Mouse (Mus musculus): ENCODE results near the gene Mtmr11. TPM values are rescaled to one million over a fixed set of nuclear protein-coding genes. Genes with fewer than 3 reads are reported as not detected.

Mtmr11 gene
- polyA plus RNA-seq, 1 experiment from 2014 or later = 13.6 TPM

DNA sequence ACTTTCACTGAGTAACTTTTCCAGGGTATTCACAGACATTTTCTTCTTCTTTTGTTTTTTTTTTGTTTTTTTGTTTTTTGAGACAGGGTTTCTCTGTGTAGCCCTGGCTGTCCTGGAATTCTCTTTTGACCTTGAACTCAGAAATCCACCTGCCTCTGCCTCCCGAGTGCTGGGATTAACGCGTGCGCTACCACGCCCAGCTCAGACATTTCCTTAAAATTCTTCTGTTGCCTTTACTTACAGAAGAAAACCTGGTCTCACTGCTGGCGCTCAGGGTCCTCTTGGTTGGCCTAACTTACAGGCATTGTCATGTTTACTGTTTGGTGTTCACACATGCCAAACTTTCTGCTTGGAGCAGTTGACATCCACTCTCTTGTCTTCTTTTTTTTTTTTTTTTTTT is 13.4 kb downstream of the Mtmr11 start:
- Histone ChIP-seq H3K9ac (ENCODE audit: low read length) (no peak overlapping the region), H3K9me3 (ENCODE audit: control insufficient read depth, low read length) (no peaks in the 10 kb centered on the region), H3K4me3 (ENCODE audit: low read depth, low read length) (no peak overlapping the region), H3K4me1 (replicated peaks; ENCODE audit: control insufficient read depth, insufficient read depth, low read length) (peaks cover 9% of the 10 kb centered on the region), H3K27ac (ENCODE audit: low read depth, low read length) (no peak overlapping the region), H3K36me3 (ENCODE audit: control insufficient read depth, insufficient read depth, low read length) (peaks cover 5% of the 10 kb centered on the region; the same call in 1 of the 2 replicates), H3K27me3 (ENCODE audit: control insufficient read depth, insufficient read depth, low read length) (no peaks in the 10 kb centered on the region), H3K4me2 (ENCODE audit: low read depth, low read length, severe bottlenecking) (no peak overlapping the region)
- no peak for ATAC-seq (replicated peaks; ENCODE audit: low FRiP score)
- 94% methylated on average over 6 of the region's 6 CpGs for WGBS
- DNase-seq (ENCODE audit: low spot score) = no peak

DNA sequence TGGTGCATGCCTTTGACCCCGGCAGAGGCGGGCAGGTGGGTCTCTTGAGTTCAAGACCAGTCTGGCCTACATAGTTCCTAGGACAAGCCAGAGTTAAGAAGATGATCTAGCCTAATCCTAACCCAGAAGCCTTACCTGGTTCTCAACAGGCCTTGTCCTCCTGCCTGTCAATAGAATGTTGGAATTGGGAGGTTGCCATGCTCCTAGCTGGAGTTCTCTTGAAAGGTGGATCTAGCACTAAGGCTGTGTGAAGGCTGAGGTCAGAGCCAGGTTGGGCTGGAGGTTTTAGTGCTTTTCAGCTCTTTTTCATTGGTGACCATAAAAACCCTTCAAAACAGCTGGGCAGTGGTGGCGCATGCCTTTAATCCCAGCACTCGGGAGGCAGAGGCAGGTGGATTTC is 16.6 kb downstream of the Mtmr11 start:
- no peak overlapping the region for H3K4me2 ChIP-seq (ENCODE audit: low read depth, low read length, severe bottlenecking)
- WGBS = 94% methylated on average over 4 of the region's 4 CpGs
- H3K27ac ChIP-seq (ENCODE audit: low read depth, low read length) = no peak overlapping the region
- peaks cover 13% of the 10 kb centered on the region for H3K4me1 ChIP-seq (replicated peaks; ENCODE audit: control insufficient read depth, insufficient read depth, low read length)
- no peaks in the 10 kb centered on the region for H3K9me3 ChIP-seq (ENCODE audit: control insufficient read depth, low read length)
- H3K4me3 ChIP-seq (ENCODE audit: low read depth, low read length) = no peak overlapping the region
- DNase-seq (ENCODE audit: low spot score) (no peak), ATAC-seq (replicated peaks; ENCODE audit: low FRiP score) (no peak)
- no peak overlapping the region for H3K9ac ChIP-seq (ENCODE audit: low read length)
- no peaks in the 10 kb centered on the region for H3K27me3 ChIP-seq (ENCODE audit: control insufficient read depth, insufficient read depth, low read length)
- peaks cover 5% of the 10 kb centered on the region; the same call in 1 of the 2 replicates for H3K36me3 ChIP-seq (ENCODE audit: control insufficient read depth, insufficient read depth, low read length)

DNA sequence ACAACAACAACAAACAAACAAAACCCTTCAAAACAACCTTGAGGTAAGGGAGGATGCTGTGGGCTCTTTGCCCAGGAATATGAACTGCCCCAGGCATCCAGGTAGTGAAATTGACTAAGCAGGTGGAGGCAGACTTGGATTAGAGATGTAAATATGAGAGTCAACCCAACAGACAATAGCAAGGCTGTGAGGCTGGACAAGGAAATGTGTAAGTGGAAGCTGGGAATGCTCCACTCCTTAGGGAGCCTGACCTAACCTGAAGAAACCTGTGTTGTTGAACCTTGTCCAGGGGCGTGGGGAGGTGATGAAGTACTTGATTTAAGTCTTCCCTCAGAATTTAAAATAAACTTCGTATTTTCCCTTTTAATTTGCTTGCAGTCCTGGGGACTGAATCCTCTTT is 17.1 kb downstream of the Mtmr11 start:
- Histone ChIP-seq H3K4me1 (replicated peaks; ENCODE audit: control insufficient read depth, insufficient read depth, low read length) (peaks cover 13% of the 10 kb centered on the region), H3K9ac (ENCODE audit: low read length) (no peak overlapping the region), H3K4me3 (ENCODE audit: low read depth, low read length) (no peak overlapping the region), H3K27ac (ENCODE audit: low read depth, low read length) (no peak overlapping the region), H3K27me3 (ENCODE audit: control insufficient read depth, insufficient read depth, low read length) (no peaks in the 10 kb centered on the region), H3K4me2 (ENCODE audit: low read depth, low read length, severe bottlenecking) (no peak overlapping the region), H3K36me3 (ENCODE audit: control insufficient read depth, insufficient read depth, low read length) (peaks cover 5% of the 10 kb centered on the region; the same call in 1 of the 2 replicates), H3K9me3 (ENCODE audit: control insufficient read depth, low read length) (no peaks in the 10 kb centered on the region)
- no peak for DNase-seq (ENCODE audit: low spot score)
- no peak for ATAC-seq (replicated peaks; ENCODE audit: low FRiP score)
- 77% methylated on average over 2 of the region's 2 CpGs for WGBS

DNA sequence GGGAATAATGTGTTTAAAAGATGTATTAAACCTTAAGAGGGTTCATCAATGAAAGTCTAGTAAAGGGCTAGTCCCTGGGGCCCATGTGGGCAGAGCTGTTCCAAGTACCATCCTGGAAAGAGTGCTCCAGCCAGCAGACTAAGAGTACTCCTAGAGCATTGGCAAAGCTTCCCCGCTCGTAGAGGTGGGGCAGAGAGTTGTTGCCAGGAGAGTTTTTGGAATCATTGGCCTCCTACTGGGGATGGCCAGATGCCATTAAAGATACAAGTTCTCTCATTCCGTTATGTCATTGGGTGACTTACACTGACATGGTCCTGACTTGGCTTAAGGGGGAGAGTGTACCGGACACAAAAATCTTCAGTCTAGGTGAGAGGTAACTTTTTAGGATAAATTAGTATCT is 17.7 kb downstream of the Mtmr11 start:
- Histone ChIP-seq H3K4me2 (ENCODE audit: low read depth, low read length, severe bottlenecking) (no peak overlapping the region), H3K9ac (ENCODE audit: low read length) (no peak overlapping the region), H3K36me3 (ENCODE audit: control insufficient read depth, insufficient read depth, low read length) (peaks cover 5% of the 10 kb centered on the region; the same call in 1 of the 2 replicates), H3K4me3 (ENCODE audit: low read depth, low read length) (no peak overlapping the region), H3K27me3 (ENCODE audit: control insufficient read depth, insufficient read depth, low read length) (no peaks in the 10 kb centered on the region), H3K27ac (ENCODE audit: low read depth, low read length) (no peak overlapping the region), H3K4me1 (replicated peaks; ENCODE audit: control insufficient read depth, insufficient read depth, low read length) (peaks cover 11% of the 10 kb centered on the region), H3K9me3 (ENCODE audit: control insufficient read depth, low read length) (no peaks in the 10 kb centered on the region)
- DNase-seq (ENCODE audit: low spot score) (no peak), ATAC-seq (replicated peaks; ENCODE audit: low FRiP score) (no peak)
- 68% methylated on average over 4 of the region's 4 CpGs for WGBS

DNA sequence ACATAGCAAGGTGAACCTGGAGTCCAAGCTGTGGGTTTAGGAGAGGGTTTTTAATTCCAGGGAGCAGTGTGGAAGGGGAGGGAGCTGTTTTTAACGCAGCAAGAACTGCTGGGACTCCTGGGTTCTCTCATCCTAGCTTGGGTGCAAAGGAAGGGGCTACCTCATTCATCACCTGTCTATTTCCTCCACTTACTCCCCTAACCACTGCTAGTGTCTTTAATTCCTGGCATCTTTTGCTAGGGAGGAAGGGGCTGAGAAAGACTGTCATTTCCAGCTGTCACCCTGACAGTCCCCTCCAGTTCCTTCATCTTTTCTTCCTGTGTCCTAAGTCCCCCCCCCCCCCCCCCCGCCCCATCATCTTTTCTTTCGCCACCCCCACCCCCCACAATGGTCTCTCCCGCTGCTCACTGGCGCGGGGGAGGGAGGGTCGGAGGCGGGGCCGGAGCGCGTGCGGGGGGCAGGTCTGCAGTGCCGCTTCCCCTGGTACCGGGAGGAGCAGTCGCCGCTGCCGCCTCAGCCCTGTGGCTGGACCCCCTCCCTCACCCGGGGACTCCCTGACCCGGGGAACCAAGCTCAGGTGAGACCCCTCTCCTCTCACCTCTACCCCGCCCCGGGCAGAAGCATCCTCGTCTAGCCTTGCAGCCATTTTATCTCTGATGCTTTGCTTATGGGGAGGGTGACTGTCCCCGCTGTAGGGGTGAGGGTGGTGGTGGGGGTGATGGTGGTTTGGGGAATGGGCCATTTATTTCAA is 19.1 kb downstream of the Mtmr11 start, which contains the start of gene Sv2a:
Gene Sv2a, plus strand, starts transcription at position 425 of the 751 bp plus-strand sequence.
- DNase-seq (ENCODE audit: low spot score) (peak; percentile 73), ATAC-seq (replicated peaks; ENCODE audit: low FRiP score) (peak; percentile 58; the same call in 1 of the 2 replicates)
- H3K27ac ChIP-seq (ENCODE audit: low read depth, low read length) = no peak within 1 kb of the TSS; the same call in 1 of the 2 replicates
- peaks cover 7% of the 10 kb centered on the region for H3K4me1 ChIP-seq (replicated peaks; ENCODE audit: control insufficient read depth, insufficient read depth, low read length)
- peak within 1 kb of the TSS; percentile 70 for H3K9ac ChIP-seq (ENCODE audit: low read length)
- H3K4me3 ChIP-seq (ENCODE audit: low read depth, low read length) = peak within 1 kb of the TSS; percentile 41
- H3K9me3 ChIP-seq (ENCODE audit: control insufficient read depth, low read length) = no peaks in the 10 kb centered on the region
- no peaks in the 10 kb centered on the region for H3K27me3 ChIP-seq (ENCODE audit: control insufficient read depth, insufficient read depth, low read length)
- peaks cover 5% of the 10 kb centered on the region; the same call in 1 of the 2 replicates for H3K36me3 ChIP-seq (ENCODE audit: control insufficient read depth, insufficient read depth, low read length)
- WGBS = under 1% methylated on average over 21 of the region's 23 CpGs
- peak within 1 kb of the TSS; percentile 89 for H3K4me2 ChIP-seq (ENCODE audit: low read depth, low read length, severe bottlenecking)

DNA sequence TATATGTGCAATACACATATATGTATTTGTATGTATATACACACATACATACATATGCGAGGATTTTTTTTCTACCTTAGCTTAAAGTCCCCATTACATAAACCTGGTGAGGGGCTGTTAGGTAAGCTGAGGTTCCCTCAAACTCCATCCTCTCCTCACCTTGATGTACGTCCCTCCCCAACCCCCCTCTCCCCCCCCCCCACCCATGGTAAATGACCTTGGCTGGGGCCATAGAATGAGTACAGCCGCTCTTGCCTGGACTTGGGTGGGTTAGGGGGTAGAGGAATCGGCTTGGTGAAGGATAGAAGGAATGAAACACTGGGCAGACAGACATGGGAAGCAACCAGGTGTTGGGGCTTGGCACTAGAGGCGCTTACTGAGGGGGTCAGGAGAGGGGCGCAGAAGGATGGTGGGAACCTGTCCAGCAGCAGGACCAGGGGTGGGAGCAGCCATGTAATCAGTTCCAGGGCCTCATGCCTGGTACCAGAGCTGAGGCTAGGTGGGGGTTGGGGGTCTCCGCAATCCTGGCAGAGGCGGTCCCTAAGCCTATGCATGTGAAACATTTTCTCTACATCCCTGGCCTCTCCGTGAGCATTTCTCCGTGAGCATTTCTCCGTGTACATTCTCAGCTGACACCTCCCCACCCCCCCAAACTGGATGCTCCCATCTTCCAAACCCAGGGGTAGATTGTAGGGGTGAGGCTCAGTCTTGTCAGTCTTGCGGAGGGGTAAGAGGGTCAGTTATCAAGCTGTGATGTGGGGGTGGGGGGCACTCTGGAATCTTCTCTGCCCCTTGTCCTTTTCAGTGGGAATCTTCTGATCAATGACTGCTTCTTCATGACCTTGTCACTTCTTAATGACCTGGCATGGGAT is 19.9 kb downstream of the Mtmr11 start:
- ATAC-seq (replicated peaks; ENCODE audit: low FRiP score) (peak; percentile 61; the same call in 1 of the 2 replicates), DNase-seq (ENCODE audit: low spot score) (no peak)
- 35% methylated on average over 12 of the region's 12 CpGs for WGBS
- Histone ChIP-seq H3K36me3 (ENCODE audit: control insufficient read depth, insufficient read depth, low read length) (peaks cover 3% of the 10 kb centered on the region; the same call in 1 of the 2 replicates), H3K4me3 (ENCODE audit: low read depth, low read length) (peak overlapping the region; percentile 41), H3K4me1 (replicated peaks; ENCODE audit: control insufficient read depth, insufficient read depth, low read length) (peaks cover 7% of the 10 kb centered on the region), H3K9me3 (ENCODE audit: control insufficient read depth, low read length) (no peaks in the 10 kb centered on the region), H3K4me2 (ENCODE audit: low read depth, low read length, severe bottlenecking) (peak overlapping the region; percentile 89; the same call in 1 of the 2 replicates), H3K27me3 (ENCODE audit: control insufficient read depth, insufficient read depth, low read length) (no peaks in the 10 kb centered on the region), H3K9ac (ENCODE audit: low read length) (peak overlapping the region; percentile 70), H3K27ac (ENCODE audit: low read depth, low read length) (no peak overlapping the region)

DNA sequence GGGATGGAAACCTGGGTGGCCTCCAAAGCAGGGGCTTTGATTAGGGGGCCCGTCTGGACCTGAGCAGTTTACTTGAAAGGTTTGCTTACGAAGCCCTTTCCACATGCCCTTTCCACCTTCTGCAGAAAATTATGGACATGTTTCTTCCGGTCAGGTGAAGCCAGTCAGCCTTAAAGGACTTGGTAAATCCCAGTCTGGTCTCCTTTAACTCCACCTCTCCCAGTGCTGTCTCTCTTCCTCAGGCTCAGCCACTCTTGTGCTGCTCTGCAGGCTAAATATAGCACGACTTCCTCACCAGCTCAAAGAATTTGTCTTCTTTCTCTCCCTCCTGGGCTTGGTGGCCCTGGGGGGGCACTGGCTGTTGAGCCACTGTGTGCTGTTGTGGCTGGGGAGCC is 20.6 kb downstream of the Mtmr11 start:
- no peak overlapping the region for H3K27ac ChIP-seq (ENCODE audit: low read depth, low read length)

DNA sequence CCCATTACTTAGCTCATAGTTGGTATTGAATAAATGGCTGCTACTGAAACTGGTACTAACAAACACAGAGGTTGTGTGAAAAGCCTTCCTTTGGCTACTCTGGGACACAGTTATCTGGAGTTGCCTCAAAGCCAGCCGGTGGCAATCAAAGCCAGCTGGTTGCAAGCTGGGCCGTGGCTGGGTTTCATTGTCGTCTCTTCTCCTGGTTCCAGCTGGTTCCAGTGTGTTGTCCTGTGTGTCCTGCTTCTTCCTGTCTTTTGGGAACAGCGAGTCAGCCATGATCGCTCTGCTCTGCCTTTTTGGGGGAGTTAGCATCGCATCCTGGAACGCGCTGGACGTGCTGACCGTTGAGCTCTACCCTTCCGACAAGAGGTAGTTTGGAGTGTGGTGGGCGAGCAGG is 31.2 kb downstream of the Mtmr11 start:
- no peak overlapping the region for H3K4me2 ChIP-seq (ENCODE audit: low read depth, low read length, severe bottlenecking)
- 69% methylated on average over 12 of the region's 12 CpGs for WGBS
- DNase-seq (ENCODE audit: low spot score) (no peak), ATAC-seq (replicated peaks; ENCODE audit: low FRiP score) (no peak)
- H3K27ac ChIP-seq (ENCODE audit: low read depth, low read length) = no peak overlapping the region
- H3K9ac ChIP-seq (ENCODE audit: low read length) = no peak overlapping the region
- H3K4me1 ChIP-seq (replicated peaks; ENCODE audit: control insufficient read depth, insufficient read depth, low read length) = peaks cover 7% of the 10 kb centered on the region
- no peak overlapping the region for H3K4me3 ChIP-seq (ENCODE audit: low read depth, low read length)
- H3K27me3 ChIP-seq (ENCODE audit: control insufficient read depth, insufficient read depth, low read length) = no peaks in the 10 kb centered on the region
- H3K36me3 ChIP-seq (ENCODE audit: control insufficient read depth, insufficient read depth, low read length) = no peaks in the 10 kb centered on the region
- no peaks in the 10 kb centered on the region for H3K9me3 ChIP-seq (ENCODE audit: control insufficient read depth, low read length)

More for the DNA sequence above, 20.6 kb downstream of the Mtmr11 start:
- peaks cover 7% of the 10 kb centered on the region for H3K4me1 ChIP-seq (replicated peaks; ENCODE audit: control insufficient read depth, insufficient read depth, low read length)
- WGBS = 34% methylated on average over 4 of the region's 4 CpGs
- no peak overlapping the region for H3K4me3 ChIP-seq (ENCODE audit: low read depth, low read length)
- H3K36me3 ChIP-seq (ENCODE audit: control insufficient read depth, insufficient read depth, low read length) = peaks cover 3% of the 10 kb centered on the region; the same call in 1 of the 2 replicates
- no peak overlapping the region for H3K4me2 ChIP-seq (ENCODE audit: low read depth, low read length, severe bottlenecking)
- ATAC-seq (replicated peaks; ENCODE audit: low FRiP score) = no peak
- H3K9ac ChIP-seq (ENCODE audit: low read length) = no peak overlapping the region
- no peaks in the 10 kb centered on the region for H3K9me3 ChIP-seq (ENCODE audit: control insufficient read depth, low read length)
- DNase-seq (ENCODE audit: low spot score) = no peak
- H3K27me3 ChIP-seq (ENCODE audit: control insufficient read depth, insufficient read depth, low read length) = no peaks in the 10 kb centered on the region

Data from forebrain, embryonic 11.5 days (tissue).